Mouse (Mus musculus) bone marrow macrophage, adult 2 months (primary cell): ENCODE data around the gene Neurod2.

Experiments used
- CTCF ChIP-seq: IDR thresholded peaks from 2 replicates; pipeline ENCODE4 v1.5.1; 2012; ENCODE audit warnings: low read depth, mild to moderate bottlenecking, low read length, moderate library complexity
- POLR2A ChIP-seq: IDR thresholded peaks from 2 replicates; pipeline ENCODE4 v1.6.1; 2012; ENCODE audit warnings: mild to moderate bottlenecking, low read depth, low read length, borderline replicate concordance

- TF ChIP-seq CTCF, result no peak
- TF ChIP-seq POLR2A, result no peak
These were observed 15.6 kb downstream of the Neurod2 start for GRCm38 (mm10) chr11:98313790-98314323.
